Mouse (Mus musculus) thymus, adult 2 months (tissue): ENCODE measurements around the gene Gdpd3. TPM values are rescaled to one million over a fixed set of nuclear protein-coding genes. Genes with fewer than 3 reads are reported as not detected.

Source experiments
- DNase-seq: peaks from one replicate; pipeline ENCODE4 v3.0.0; 2021
- H3K27ac ChIP-seq: fragments of 200-500 bp; 2 replicates; pipeline ENCODE4 v1.5.1; 2012; ENCODE audit warnings: low read length, control low read depth; ENCODE audit not compliant: control insufficient read depth, insufficient read depth
- H3K27me3 ChIP-seq: fragments of 200-500 bp; 2 replicates; pipeline ENCODE4 v1.6.1; 2012; ENCODE audit warnings: mild to moderate bottlenecking, low read length, moderate library complexity, mixed read lengths; ENCODE audit not compliant: control insufficient read depth, insufficient read depth
- H3K36me3 ChIP-seq: fragments of 200-500 bp; 2 replicates; pipeline ENCODE4 v1.6.1; 2012; ENCODE audit warnings: mild to moderate bottlenecking, low read length, moderate library complexity; ENCODE audit not compliant: control insufficient read depth, insufficient read depth
- H3K4me1 ChIP-seq: fragments of 200-500 bp; replicated peaks from 2 replicates; pipeline ENCODE4 v1.6.1; 2012; ENCODE audit warnings: low read length; ENCODE audit not compliant: control insufficient read depth, insufficient read depth
- H3K4me3 ChIP-seq: fragments of 200-500 bp; 2 replicates; pipeline ENCODE4 v1.5.1; 2012; ENCODE audit warnings: mild to moderate bottlenecking, low read length, control low read depth, moderate library complexity; ENCODE audit not compliant: control insufficient read depth, insufficient read depth
- CTCF ChIP-seq: fragments of 200-500 bp; IDR thresholded peaks from 2 replicates; pipeline ENCODE4 v1.5.1; 2012; ENCODE audit warnings: mild to moderate bottlenecking, control low read depth, low read length, moderate library complexity, borderline replicate concordance; ENCODE audit not compliant: control insufficient read depth, poor library complexity, insufficient read depth; ENCODE audit errors: extremely low read depth
- POLR2A ChIP-seq: fragments of 200-500 bp; IDR thresholded peaks from 2 replicates; pipeline ENCODE4 v1.6.1; 2012; ENCODE audit warnings: mild to moderate bottlenecking, low read length, control low read depth, moderate library complexity; ENCODE audit not compliant: control insufficient read depth, poor library complexity, insufficient read depth; ENCODE audit errors: extremely low read depth
- WGBS: fragments of 180-500 bp; shearing (Covaris S2); methylation state at CpG from one replicate; pipeline ENCODE4 v1.1.7; 2018; 5-methylcytosine and 5-hydroxymethylcytosine counted together
- polyA plus RNA-seq: library from polyadenylated mRNA; depleted of rRNA; stranded (reverse); fragments of >200 nt; gene quantifications from 2 replicates; pipeline ENCODE4 v1.2.3, GENCODE M21; 2012; rRNA removed

The Gdpd3 gene
- polyA plus RNA-seq, 1 experiment, result 15.7 TPM

DNA sequence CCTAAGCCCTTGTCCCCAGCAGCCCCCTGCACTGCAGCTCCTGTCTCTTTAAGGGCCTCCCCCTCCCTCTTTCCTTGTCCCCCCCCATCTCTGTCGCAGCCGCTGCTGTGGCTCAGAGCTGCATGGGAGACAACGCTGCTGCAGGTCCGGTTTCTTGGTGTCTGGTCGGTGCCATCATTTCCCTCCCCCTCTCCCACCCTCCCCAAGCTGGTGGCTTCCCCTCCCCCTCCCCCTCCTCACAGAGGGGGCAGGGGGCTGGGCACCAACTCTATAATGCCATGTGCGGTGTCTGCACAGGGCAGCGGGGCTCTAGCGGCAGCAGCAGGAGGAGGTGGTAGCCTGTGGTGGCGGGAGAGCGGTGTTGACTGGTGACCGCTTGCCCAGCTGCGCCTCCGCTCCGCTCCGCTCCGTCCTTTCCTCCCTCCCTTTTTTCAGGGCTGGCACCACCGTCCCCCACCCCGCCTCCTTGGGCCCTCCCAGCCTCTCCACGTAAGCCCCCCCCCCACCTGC is 57.1 kb downstream of the Gdpd3 start:
- Histone ChIP-seq H3K27ac (no peak overlapping the region), H3K4me1 (no peaks in the 10 kb centered on the region), H3K4me3 (no peak overlapping the region), H3K36me3 (no peaks in the 10 kb centered on the region), H3K27me3 (no peaks in the 10 kb centered on the region; the same call in 1 of the 2 replicates)
- no peak for DNase-seq
- TF ChIP-seq POLR2A, result no peak
- no peak for TF ChIP-seq CTCF
- WGBS, result 12% methylated on average over 19 of the region's 19 CpGs

- WGBS, result 37% methylated on average over 10 of the region's 10 CpGs
- no peak for DNase-seq
Observed at GRCm38 (mm10) chr7:126823940-126824339, 57.8 kb downstream of the Gdpd3 start.

More at GRCm38 (mm10) chr7:126823940-126824339, 57.8 kb downstream of the Gdpd3 start:
- H3K36me3 ChIP-seq, result no peaks in the 10 kb centered on the region
- H3K4me1 ChIP-seq, result no peaks in the 10 kb centered on the region
- no peak overlapping the region for H3K27ac ChIP-seq
- no peaks in the 10 kb centered on the region; the same call in 1 of the 2 replicates for H3K27me3 ChIP-seq
- TF ChIP-seq POLR2A (no peak), CTCF (no peak)
- no peak overlapping the region for H3K4me3 ChIP-seq

Other genes with a start within 250 kb of the Gdpd3 start
- gene Eif3c, start 199.9 kb upstream of the Gdpd3 start, polyA plus RNA-seq, result 120 and 126 TPM in 2 replicates
- gene Apobr, start 181.4 kb upstream of the Gdpd3 start, polyA plus RNA-seq, result 6.8 and 7.2 TPM in 2 replicates
- 90.6 and 141 TPM in 2 replicates for gene Cln3, start 180.5 kb upstream of the Gdpd3 start, polyA plus RNA-seq
- gene Il27, start 171.4 kb upstream of the Gdpd3 start, polyA plus RNA-seq, result 1.8 and 3.0 TPM in 2 replicates
- 5.2 and 7.1 TPM in 2 replicates for gene Nupr1, start 135.5 kb upstream of the Gdpd3 start, polyA plus RNA-seq
- 72.9 and 99.6 TPM in 2 replicates for gene Sgf29, start 117.0 kb upstream of the Gdpd3 start, polyA plus RNA-seq
- gene Sult1a1, start 89.9 kb upstream of the Gdpd3 start, polyA plus RNA-seq, result 8.6 and 14.8 TPM in 2 replicates
- gene Bola2, start 70.9 kb upstream of the Gdpd3 start, polyA plus RNA-seq, result 45.6 and 51.3 TPM in 2 replicates
- 34.6 and 36.7 TPM in 2 replicates for gene Slx1b, start 70.5 kb upstream of the Gdpd3 start, polyA plus RNA-seq
- gene Coro1a, start 58.5 kb upstream of the Gdpd3 start, polyA plus RNA-seq, result 2,939 and 3,162 TPM in 2 replicates
- gene Mapk3, start 6.7 kb upstream of the Gdpd3 start, polyA plus RNA-seq, result 130 and 131 TPM in 2 replicates
- gene Ypel3, start 10.6 kb downstream of the Gdpd3 start, polyA plus RNA-seq, result 622 and 685 TPM in 2 replicates
- 25.0 and 37.9 TPM in 2 replicates for gene Tbx6, start 15.1 kb downstream of the Gdpd3 start, polyA plus RNA-seq
- 460 and 482 TPM in 2 replicates for gene Ppp4c, start 26.2 kb downstream of the Gdpd3 start, polyA plus RNA-seq
- 2.9 and 3.3 TPM in 2 replicates for gene Fam57b, start 31.3 kb downstream of the Gdpd3 start, polyA plus RNA-seq
- not detected in 2 replicates for gene 4930451I11Rik, start 65.3 kb downstream of the Gdpd3 start, polyA plus RNA-seq
- 0.12 and 0.13 TPM in 2 replicates for gene Doc2a, start 81.1 kb downstream of the Gdpd3 start, polyA plus RNA-seq
- 18.7 and 24.6 TPM in 2 replicates for gene Hirip3, start 95.6 kb downstream of the Gdpd3 start, polyA plus RNA-seq
- gene Ino80e, start 96.0 kb downstream of the Gdpd3 start, polyA plus RNA-seq, result 120 and 122 TPM in 2 replicates
- 182 and 198 TPM in 2 replicates for gene Taok2, start 118.4 kb downstream of the Gdpd3 start, polyA plus RNA-seq
- 87.7 and 94.7 TPM in 2 replicates for gene Tmem219, start 156.6 kb downstream of the Gdpd3 start, polyA plus RNA-seq
- gene Kctd13, start 162.5 kb downstream of the Gdpd3 start, polyA plus RNA-seq, result 38.8 and 42.4 TPM in 2 replicates
- gene Asphd1, start 183.2 kb downstream of the Gdpd3 start, polyA plus RNA-seq, result 0.33 and 0.35 TPM in 2 replicates
- gene Sez6l2, start 184.2 kb downstream of the Gdpd3 start, polyA plus RNA-seq, result 2.9 and 3.7 TPM in 2 replicates
- 280 and 294 TPM in 2 replicates for gene Cdipt, start 209.6 kb downstream of the Gdpd3 start, polyA plus RNA-seq
- gene Cdiptos, start 209.8 kb downstream of the Gdpd3 start, polyA plus RNA-seq, result 0.34 and 1.0 TPM in 2 replicates
- gene Mvp, start 248.3 kb downstream of the Gdpd3 start, polyA plus RNA-seq, result 42.5 and 64.9 TPM in 2 replicates